Mouse (Mus musculus) hindbrain, embryonic 10.5 days (tissue): ENCODE results near the gene Crhr2. TPM values are rescaled to one million over a fixed set of nuclear protein-coding genes. Genes with fewer than 3 reads are reported as not detected.

ENCODE experiments used
- DNase-seq: peaks from one replicate; pipeline ENCODE4 v3.0.0-alpha.2; 2017; ENCODE audit warnings: low spot score
- H3K27ac ChIP-seq: fragments of 300-500 bp; sonication (generic); 2 replicates; pipeline ENCODE4 v1.5.1; 2016; ENCODE audit warnings: mild to moderate bottlenecking, moderate library complexity
- H3K27me3 ChIP-seq: fragments of 300-500 bp; sonication (generic); 2 replicates; pipeline ENCODE4 v1.6.1; 2016; ENCODE audit warnings: mild to moderate bottlenecking; ENCODE audit not compliant: poor library complexity, insufficient read depth, severe bottlenecking
- H3K36me3 ChIP-seq: fragments of 300-500 bp; sonication (generic); 2 replicates; pipeline ENCODE4 v1.6.1; 2016; ENCODE audit warnings: mild to moderate bottlenecking, moderate library complexity
- H3K4me1 ChIP-seq: fragments of 300-500 bp; sonication (generic); replicated peaks from 2 replicates; pipeline ENCODE4 v1.6.1; 2016; ENCODE audit warnings: mild to moderate bottlenecking
- H3K4me3 ChIP-seq: fragments of 300-500 bp; sonication (generic); 2 replicates; pipeline ENCODE4 v1.5.1; 2016; ENCODE audit warnings: mild to moderate bottlenecking, moderate library complexity
- H3K9me3 ChIP-seq: fragments of 300-500 bp; sonication (generic); 2 replicates; pipeline ENCODE4 v1.6.1; 2016; ENCODE audit warnings: mild to moderate bottlenecking, moderate library complexity
- WGBS: fragments of 180-500 bp; shearing (Covaris S2); methylation state at CpG from one replicate; pipeline ENCODE4 v1.1.7; 2016; 5-methylcytosine and 5-hydroxymethylcytosine counted together
- polyA plus RNA-seq: library from polyadenylated mRNA; unstranded; fragments of >200 nt; fragmentation: Nextera tagmentation; extraction: Ambion mirVana; gene quantifications from 2 replicates; pipeline ENCODE4 v1.2.1, GENCODE M21; 2016

Gene Crhr2
- polyA plus RNA-seq, 1 experiment from 2014 or later = 0.24 TPM

- Histone ChIP-seq H3K36me3 (no peaks in the 10 kb centered on the region), H3K4me3 (no peak overlapping the region), H3K9me3 (no peaks in the 10 kb centered on the region), H3K4me1 (no peaks in the 10 kb centered on the region), H3K27ac (no peak overlapping the region), H3K27me3 (peaks cover 32% of the 10 kb centered on the region)
- no peak for DNase-seq
- 38% methylated on average over 1 of the region's 1 CpGs for WGBS
Measured at GRCm38 (mm10) chr6:55159256-55159655, 26.4 kb upstream of the Crhr2 start.

- no peak for DNase-seq
- Histone ChIP-seq H3K27me3 (peaks cover 51% of the 10 kb centered on the region), H3K27ac (no peak overlapping the region), H3K4me1 (no peaks in the 10 kb centered on the region), H3K9me3 (no peaks in the 10 kb centered on the region), H3K4me3 (no peak overlapping the region), H3K36me3 (no peaks in the 10 kb centered on the region)
- 94% methylated on average over 3 of the region's 3 CpGs for WGBS
Measured at GRCm38 (mm10) chr6:55152226-55152625, 19.4 kb upstream of the Crhr2 start.

GRCm38 (mm10) chr6:55146138-55146537 is 13.3 kb upstream of the Crhr2 start:
- 0 out of 2 replicates have a peak overlapping the region, but pooled peaks have one; percentile 16 for H3K27ac ChIP-seq
- no peak overlapping the region for H3K4me3 ChIP-seq
- no peak for DNase-seq
- peaks cover 58% of the 10 kb centered on the region for H3K27me3 ChIP-seq
- peaks cover 10% of the 10 kb centered on the region for H3K4me1 ChIP-seq
- WGBS = 35% methylated on average over 4 of the region's 4 CpGs
- H3K36me3 ChIP-seq = no peaks in the 10 kb centered on the region
- H3K9me3 ChIP-seq = peaks cover 8% of the 10 kb centered on the region

- Histone ChIP-seq H3K36me3 (no peaks in the 10 kb centered on the region), H3K4me1 (peaks cover 10% of the 10 kb centered on the region), H3K4me3 (no peak overlapping the region), H3K9me3 (peaks cover 8% of the 10 kb centered on the region), H3K27ac (no peak overlapping the region), H3K27me3 (peaks cover 50% of the 10 kb centered on the region)
- 83% methylated on average over 5 of the region's 5 CpGs for WGBS
- no peak for DNase-seq
Measured at GRCm38 (mm10) chr6:55145285-55145684, 12.5 kb upstream of the Crhr2 start.

- DNase-seq = no peak
- Histone ChIP-seq H3K9me3 (peaks cover 2% of the 10 kb centered on the region; the same call in 1 of the 2 replicates), H3K27me3 (peaks cover 7% of the 10 kb centered on the region; the same call in 1 of the 2 replicates)
Measured at GRCm38 (mm10) chr6:55138343-55138742, 5.5 kb upstream of the Crhr2 start.

GRCm38 (mm10) chr6:55133425-55133824 is 609 bp upstream of the Crhr2 start:
- 74% methylated on average over 1 of the region's 1 CpGs for WGBS
- DNase-seq = no peak
- Histone ChIP-seq H3K4me3 (no peak overlapping the region), H3K27ac (no peak overlapping the region), H3K4me1 (peaks cover 6% of the 10 kb centered on the region; the same call in 1 of the 2 replicates), H3K27me3 (no peaks in the 10 kb centered on the region), H3K9me3 (no peaks in the 10 kb centered on the region), H3K36me3 (no peaks in the 10 kb centered on the region)

More at GRCm38 (mm10) chr6:55138343-55138742, 5.5 kb upstream of the Crhr2 start:
- H3K36me3 ChIP-seq = no peaks in the 10 kb centered on the region
- H3K4me1 ChIP-seq = no peaks in the 10 kb centered on the region
- no peak overlapping the region for H3K4me3 ChIP-seq
- no peak overlapping the region for H3K27ac ChIP-seq

GRCm38 (mm10) chr6:55131301-55131700 is 1.5 kb downstream of the Crhr2 start:
- no peaks in the 10 kb centered on the region for H3K9me3 ChIP-seq
- peaks cover 6% of the 10 kb centered on the region; the same call in 1 of the 2 replicates for H3K4me1 ChIP-seq
- no peak overlapping the region for H3K27ac ChIP-seq
- DNase-seq = no peak
- 84% methylated on average over 4 of the region's 4 CpGs for WGBS
- H3K27me3 ChIP-seq = peaks cover 1% of the 10 kb centered on the region; the same call in 1 of the 2 replicates
- H3K36me3 ChIP-seq = no peaks in the 10 kb centered on the region
- H3K4me3 ChIP-seq = no peak overlapping the region

GRCm38 (mm10) chr6:55130631-55131030 is 2.2 kb downstream of the Crhr2 start:
- no peak for DNase-seq
- Histone ChIP-seq H3K4me1 (peaks cover 6% of the 10 kb centered on the region; the same call in 1 of the 2 replicates), H3K36me3 (no peaks in the 10 kb centered on the region), H3K9me3 (no peaks in the 10 kb centered on the region), H3K4me3 (no peak overlapping the region), H3K27ac (no peak overlapping the region), H3K27me3 (peaks cover 3% of the 10 kb centered on the region; the same call in 1 of the 2 replicates)
- WGBS = 88% methylated on average over 6 of the region's 6 CpGs

- H3K9me3 ChIP-seq = no peaks in the 10 kb centered on the region
- no peak overlapping the region for H3K4me3 ChIP-seq
- H3K36me3 ChIP-seq = no peaks in the 10 kb centered on the region
- DNase-seq = no peak
- peaks cover 9% of the 10 kb centered on the region; the same call in 1 of the 2 replicates for H3K4me1 ChIP-seq
- peaks cover 3% of the 10 kb centered on the region; the same call in 1 of the 2 replicates for H3K27me3 ChIP-seq
- no peak overlapping the region for H3K27ac ChIP-seq
Measured at GRCm38 (mm10) chr6:55128391-55128790, 4.4 kb downstream of the Crhr2 start.

- H3K9me3 ChIP-seq = no peaks in the 10 kb centered on the region
- H3K27me3 ChIP-seq = peaks cover 11% of the 10 kb centered on the region; the same call in 1 of the 2 replicates
- H3K4me3 ChIP-seq = no peak overlapping the region
- no peaks in the 10 kb centered on the region for H3K36me3 ChIP-seq
- WGBS = 78% methylated on average over 5 of the region's 5 CpGs
- no peak for DNase-seq
- H3K27ac ChIP-seq = no peak overlapping the region
- H3K4me1 ChIP-seq = peaks cover 9% of the 10 kb centered on the region
Measured at GRCm38 (mm10) chr6:55126576-55126975, 6.2 kb downstream of the Crhr2 start.

GRCm38 (mm10) chr6:55123056-55123455 is 9.8 kb downstream of the Crhr2 start:
- no peak overlapping the region for H3K4me3 ChIP-seq
- WGBS = 53% methylated on average over 4 of the region's 4 CpGs
- no peak for DNase-seq
- H3K36me3 ChIP-seq = no peaks in the 10 kb centered on the region
- H3K27ac ChIP-seq = no peak overlapping the region
- no peaks in the 10 kb centered on the region for H3K9me3 ChIP-seq
- H3K4me1 ChIP-seq = peaks cover 13% of the 10 kb centered on the region
- H3K27me3 ChIP-seq = peaks cover 41% of the 10 kb centered on the region

GRCm38 (mm10) chr6:55117325-55118109 is 15.3 kb downstream of the Crhr2 start:
- Histone ChIP-seq H3K27me3 (peaks cover 87% of the 10 kb centered on the region), H3K9me3 (no peaks in the 10 kb centered on the region), H3K4me3 (peak overlapping the region; percentile 61), H3K36me3 (no peaks in the 10 kb centered on the region), H3K4me1 (peaks cover 24% of the 10 kb centered on the region), H3K27ac (peak overlapping the region; percentile 64)
- peak; percentile 49 for DNase-seq
- under 1% methylated on average over 67 of the region's 68 CpGs for WGBS

- H3K36me3 ChIP-seq = no peaks in the 10 kb centered on the region
- 17% methylated on average over 7 of the region's 7 CpGs for WGBS
- peaks cover 8% of the 10 kb centered on the region for H3K27me3 ChIP-seq
- H3K9me3 ChIP-seq = no peaks in the 10 kb centered on the region
- no peak overlapping the region for H3K27ac ChIP-seq
- H3K4me3 ChIP-seq = no peak overlapping the region
- DNase-seq = peak; percentile 50
- H3K4me1 ChIP-seq = 0 out of 2 replicates have a peak, but pooled peaks cover 3% of the 10 kb centered on the region
Measured at GRCm38 (mm10) chr6:55108358-55108757, 24.5 kb downstream of the Crhr2 start.
